Mouse (Mus musculus) erythroid progenitor cell, adult 5-6 weeks (primary cell): ENCODE measurements around the gene Fam122c. TPM values are rescaled to one million over a fixed set of nuclear protein-coding genes. Genes with fewer than 3 reads are reported as not detected.

Experiments used
- ATAC-seq: replicated peaks from 2 replicates; pipeline ENCODE4 v1.8.0; 2016; ENCODE audit warnings: moderate number of reproducible peaks, mild to moderate bottlenecking, moderate TSS enrichment, inconsistent platforms; ENCODE audit not compliant: poor library complexity, low FRiP score, severe bottlenecking
- total RNA-seq, 2 experiments: library from RNA; stranded (forward) in 1 of 2; stranded (reverse) in 1 of 2; fragments of 150-400 nt in 1 of 2; fragments of 186-747, 209-891 nt in 1 of 2; gene quantifications; 2 replicates each; pipeline versions ENCODE4 v1.2.3 to v1.2.4; 2015 to 2017; ENCODE audit warnings: low replicate concordance in 2 of 2

Fam122c gene
- total RNA-seq, 2 experiments from 2014 or later, result not detected

DNA sequence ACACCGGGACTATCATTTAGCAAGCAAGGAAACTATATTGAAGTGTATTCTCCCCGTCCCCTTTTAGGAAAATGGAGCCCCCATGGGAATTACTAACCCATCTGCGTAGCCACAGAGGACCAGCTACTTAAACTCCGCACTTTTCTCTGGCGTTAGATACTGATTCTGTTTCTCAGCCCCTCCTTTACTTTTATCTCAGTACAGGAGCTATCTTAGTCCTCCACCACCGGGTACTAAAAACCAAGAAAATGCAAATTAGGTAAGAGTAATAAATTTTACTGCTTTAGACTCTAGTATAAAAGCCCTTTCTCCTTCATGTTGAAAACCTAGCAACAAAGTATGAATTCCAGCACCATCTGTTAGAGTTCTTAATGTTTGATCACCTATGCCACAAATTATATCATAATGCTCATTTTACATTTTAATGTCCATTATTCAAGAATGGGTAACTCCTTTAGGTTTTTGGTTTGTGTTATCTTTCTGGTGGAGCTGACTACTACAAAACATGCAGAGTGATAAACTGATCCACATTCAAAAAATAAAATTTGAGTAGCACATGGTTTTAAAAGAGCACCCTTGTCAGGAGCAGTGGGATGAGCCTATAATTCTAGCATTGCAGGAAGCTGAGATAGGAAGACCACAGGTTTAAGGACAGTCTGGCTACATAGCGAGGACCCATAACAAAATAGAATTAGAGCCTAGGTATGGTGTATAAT, 91.6 kb downstream of the Fam122c start:
- peak; percentile 53 for ATAC-seq

DNA sequence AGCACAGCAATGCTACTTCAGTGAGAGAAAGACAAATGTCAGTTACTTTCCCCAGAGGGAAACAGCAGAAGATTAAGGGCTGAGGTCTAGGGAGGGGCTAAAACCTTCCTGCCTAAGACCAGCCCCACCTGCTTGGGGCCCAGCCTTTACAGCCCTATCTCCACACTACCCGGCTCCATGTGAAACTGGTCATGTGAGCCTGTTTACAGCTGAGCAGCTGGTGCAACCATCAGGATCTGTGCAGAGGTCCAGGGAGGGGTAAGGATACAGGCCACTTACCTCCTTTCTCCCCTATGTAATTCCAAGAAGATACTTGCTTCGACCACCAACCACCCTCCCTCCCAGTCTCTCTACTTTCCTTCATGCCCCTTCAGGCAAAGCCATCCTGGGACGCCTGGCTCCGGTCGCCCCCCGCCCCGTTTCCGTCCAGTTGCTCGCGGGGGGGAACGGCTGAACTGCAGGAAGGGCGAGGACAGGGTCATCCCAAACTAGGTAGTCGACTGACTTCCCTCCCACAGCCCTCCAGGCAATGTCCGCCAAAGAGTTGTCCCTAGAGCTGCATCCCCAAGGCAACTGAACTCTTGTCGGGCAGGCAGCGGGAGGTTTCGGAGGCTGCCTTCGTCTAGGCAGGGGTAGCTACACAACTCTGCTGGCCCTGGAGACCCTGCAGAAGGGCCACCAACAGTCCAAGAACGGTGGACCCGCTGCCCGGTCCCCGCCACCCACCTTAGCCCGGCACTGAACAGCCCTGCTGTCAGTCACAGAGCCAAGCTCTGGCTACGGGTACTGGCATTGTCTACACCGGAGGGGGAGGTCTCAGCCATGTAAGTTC, 96.5 kb downstream of the Fam122c start:
- ATAC-seq, result peak; percentile 93

DNA sequence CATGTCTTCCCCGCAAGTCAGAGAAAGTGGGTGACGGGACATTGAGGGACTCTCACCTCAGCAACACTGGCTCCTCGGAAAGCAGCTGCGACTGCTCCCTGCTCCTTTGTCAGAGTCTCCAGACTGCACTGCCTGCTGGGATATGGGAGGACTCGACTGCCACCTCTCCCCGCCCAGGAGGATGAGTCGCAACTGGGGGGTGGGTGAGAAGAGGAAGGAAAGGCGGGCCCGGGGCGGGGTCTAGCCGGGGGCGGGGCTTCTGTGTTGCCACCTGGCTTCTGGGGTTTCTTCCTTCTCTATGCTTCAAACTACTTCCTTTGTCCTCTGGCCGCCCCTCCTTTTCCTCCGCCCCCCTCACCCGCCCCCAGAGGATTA, 97.1 kb downstream of the Fam122c start, which contains the start of gene Mospd1:
Gene Mospd1, minus strand, starts transcription at position 137 of the 375 bp plus-strand sequence.
- ATAC-seq, result peak; percentile 92

Other genes starting within 250 kb of the Fam122c start
- not detected in 2 replicates for gene Plac1, start 33.3 kb upstream of the Fam122c start, total RNA-seq (2015; ENCODE audit: low replicate concordance)
- gene Plac1, start 33.3 kb upstream of the Fam122c start, total RNA-seq (2017; ENCODE audit: low replicate concordance), result not detected in 2 replicates
- gene Fam122b, start 3.6 kb upstream of the Fam122c start, total RNA-seq (2015; ENCODE audit: low replicate concordance), result 12.6 and 17.3 TPM in 2 replicates
- 6.5 and 9.1 TPM in 2 replicates for gene Fam122b, start 3.6 kb upstream of the Fam122c start, total RNA-seq (2017; ENCODE audit: low replicate concordance)
- gene Mospd1, start 97.1 kb downstream of the Fam122c start, total RNA-seq (2015; ENCODE audit: low replicate concordance), result 50.7 and 56.2 TPM in 2 replicates
- gene Mospd1, start 97.1 kb downstream of the Fam122c start, total RNA-seq (2017; ENCODE audit: low replicate concordance), result 21.6 and 32.6 TPM in 2 replicates
- gene Etd, start 161.5 kb downstream of the Fam122c start, total RNA-seq (2015; ENCODE audit: low replicate concordance), result not detected in 2 replicates
- gene Etd, start 161.5 kb downstream of the Fam122c start, total RNA-seq (2017; ENCODE audit: low replicate concordance), result not detected in 2 replicates